Mouse (Mus musculus) ES-Bruce4 (cell line): ENCODE results near the gene Kmt2b. TPM values are rescaled to one million over a fixed set of nuclear protein-coding genes. Genes with fewer than 3 reads are reported as not detected.

Experiments
- H3K27ac ChIP-seq: 2 replicates; pipeline ENCODE4 v1.5.1; 2012; ENCODE audit warnings: low read length, inconsistent platforms; ENCODE audit not compliant: insufficient read depth
- H3K27me3 ChIP-seq: 2 replicates; pipeline ENCODE4 v1.6.1; 2012; ENCODE audit warnings: mild to moderate bottlenecking, low read length, inconsistent platforms; ENCODE audit not compliant: control insufficient read depth, poor library complexity, insufficient read depth, severe bottlenecking
- H3K36me3 ChIP-seq: 2 replicates; pipeline ENCODE4 v1.6.1; 2012; ENCODE audit warnings: inconsistent platforms, mild to moderate bottlenecking, low read length, moderate library complexity; ENCODE audit not compliant: control insufficient read depth, poor library complexity, insufficient read depth, severe bottlenecking
- H3K4me1 ChIP-seq: one replicate; pipeline ENCODE4 v1.8.1; 2011; ENCODE audit warnings: low read length; ENCODE audit not compliant: control insufficient read depth, insufficient read depth
- H3K4me3 ChIP-seq: 2 replicates; pipeline ENCODE4 v1.5.1; 2011; ENCODE audit warnings: low read depth, mild to moderate bottlenecking, low read length
- H3K9ac ChIP-seq: 2 replicates; pipeline ENCODE4 v1.6.1; 2012; ENCODE audit warnings: low read depth, mild to moderate bottlenecking, inconsistent platforms; ENCODE audit not compliant: poor library complexity, severe bottlenecking
- H3K9me3 ChIP-seq: replicated peaks from 2 replicates; pipeline ENCODE4 v1.6.1; 2012; ENCODE audit warnings: mild to moderate bottlenecking, low read length, inconsistent platforms; ENCODE audit not compliant: control insufficient read depth, poor library complexity, insufficient read depth, severe bottlenecking
- CTCF ChIP-seq: IDR thresholded peaks from one replicate; pipeline ENCODE4 v1.8.1; 2011; ENCODE audit warnings: low read depth, low read length
- EP300 ChIP-seq: IDR thresholded peaks from 2 replicates; pipeline ENCODE4 v1.6.1; 2011; ENCODE audit warnings: low read depth, low read length; ENCODE audit not compliant: insufficient read depth
- POLR2A ChIP-seq: IDR thresholded peaks from one replicate; pipeline ENCODE4 v1.8.1; 2011; ENCODE audit warnings: low read length; ENCODE audit not compliant: insufficient read depth
- polyA plus RNA-seq: library from polyadenylated mRNA; stranded (reverse); fragments of >200 nt; gene quantifications from 2 replicates; pipeline ENCODE4 v1.2.4, GENCODE M21; 2011; ENCODE audit warnings: low read depth; ENCODE audit not compliant: missing spikeins, insufficient read depth, insufficient read length

Kmt2b gene
- polyA plus RNA-seq, 1 experiment: 70.2 TPM

DNA sequence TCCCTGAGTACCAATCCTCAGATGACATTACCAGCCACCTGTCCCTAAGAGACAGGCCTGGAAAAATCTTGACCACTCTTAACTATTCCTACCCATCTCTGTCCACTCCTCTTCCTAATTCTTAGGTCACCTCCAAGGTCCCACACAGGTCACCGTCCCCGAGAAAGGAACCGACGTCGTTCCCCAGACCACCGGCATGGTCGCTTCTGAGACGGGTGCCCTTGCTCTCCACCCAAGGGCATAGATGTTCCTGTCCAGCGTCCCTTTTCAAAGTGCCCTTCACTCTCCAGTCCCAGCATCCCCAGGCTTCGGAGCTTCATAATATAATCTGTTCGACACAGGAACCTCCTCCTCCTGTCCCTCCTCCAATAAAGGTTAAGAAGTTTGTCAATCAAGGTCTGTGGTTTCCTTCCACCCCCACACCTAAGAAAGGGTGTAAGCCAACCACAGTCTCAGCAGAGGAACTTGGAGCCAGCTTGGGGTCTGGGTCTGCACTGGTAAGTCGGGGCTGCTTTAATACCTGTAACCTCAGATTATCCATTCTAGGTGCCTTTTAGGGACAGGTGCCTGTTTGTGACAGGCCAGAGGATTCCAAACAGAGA, 23.5 kb downstream of the Kmt2b start, which contains the start of gene Igflr1:
Gene Igflr1, plus strand, starts transcription at position 458 of the 602 bp plus-strand sequence.
- Histone ChIP-seq H3K4me1 (no peaks in the 10 kb centered on the region), H3K36me3 (peaks cover 8% of the 10 kb centered on the region), H3K27me3 (no peaks in the 10 kb centered on the region), H3K9ac (no peak within 1 kb of the TSS), H3K27ac (no peak within 1 kb of the TSS), H3K9me3 (no peaks in the 10 kb centered on the region), H3K4me3 (no peak within 1 kb of the TSS)
- TF ChIP-seq CTCF (no peak), EP300 (no peak), POLR2A (no peak)

DNA sequence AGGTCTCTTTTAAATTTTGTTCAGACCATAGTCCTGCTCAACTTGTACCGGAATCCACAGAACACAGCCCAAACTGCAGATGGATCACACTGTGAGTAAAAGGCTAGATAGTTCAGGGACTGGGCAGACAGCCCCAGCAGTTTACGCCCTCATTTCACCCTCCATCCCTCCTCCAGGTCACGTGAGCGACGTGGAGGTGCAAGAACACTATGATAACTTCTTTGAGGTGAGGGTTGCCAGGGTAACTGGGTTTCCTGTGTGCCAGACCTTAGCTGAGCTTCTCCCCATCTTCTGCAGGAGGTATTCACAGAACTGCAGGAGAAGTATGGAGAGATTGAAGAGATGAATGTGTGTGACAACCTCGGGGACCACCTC, 24.6 kb downstream of the Kmt2b start:
- H3K9me3 ChIP-seq: no peaks in the 10 kb centered on the region
- H3K27ac ChIP-seq: no peak overlapping the region
- H3K4me3 ChIP-seq: peak overlapping the region; percentile 47
- H3K36me3 ChIP-seq: no peaks in the 10 kb centered on the region; the same call in 1 of the 2 replicates
- H3K27me3 ChIP-seq: no peaks in the 10 kb centered on the region
- peak overlapping the region; percentile 93 for H3K9ac ChIP-seq
- no peaks in the 10 kb centered on the region for H3K4me1 ChIP-seq
- TF ChIP-seq CTCF: no peak

DNA sequence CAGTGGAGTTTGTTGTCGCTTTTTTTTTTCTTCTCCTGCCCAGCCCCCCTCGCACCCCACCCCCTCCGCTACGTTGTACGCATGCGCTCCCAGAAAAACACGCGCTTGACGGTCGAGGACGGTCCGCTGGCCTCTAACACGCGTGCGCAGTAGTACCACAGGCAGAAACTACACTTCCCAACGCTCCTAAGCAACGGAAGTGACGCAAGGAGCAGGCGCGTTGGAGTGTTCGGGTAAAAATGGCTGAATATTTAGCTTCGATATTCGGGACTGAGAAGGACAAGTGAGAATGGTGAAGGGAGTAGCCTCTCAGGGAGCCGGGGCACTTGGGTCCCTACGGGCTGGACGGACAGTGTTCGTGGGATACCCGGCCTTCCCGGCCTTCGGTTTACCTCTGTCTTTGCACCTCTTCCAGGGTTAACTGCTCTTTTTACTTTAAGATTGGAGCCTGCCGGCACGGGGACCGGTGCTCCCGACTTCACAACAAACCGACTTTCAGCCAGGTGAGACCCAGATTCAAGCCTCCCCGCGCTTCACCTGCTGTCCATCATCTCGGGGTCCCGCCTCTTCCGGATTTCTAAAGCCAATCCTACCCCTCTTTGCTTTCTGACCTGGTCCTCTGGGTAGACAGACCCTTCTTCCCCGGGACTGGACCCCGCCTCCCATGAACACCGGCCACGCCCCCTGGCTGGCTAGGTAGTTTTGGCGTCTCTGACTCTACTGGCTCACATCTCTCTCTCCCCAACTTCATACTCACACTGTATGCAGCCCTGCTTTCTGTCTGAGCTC, 25.2 kb downstream of the Kmt2b start, which contains the start of the genes U2af1l4, Gm49396 and Psenen:
Gene U2af1l4, plus strand, starts transcription at position 185 of the 789 bp plus-strand sequence.
Gene Gm49396, plus strand, starts transcription at position 228 of the 789 bp plus-strand sequence.
Gene Psenen, minus strand, starts transcription at position 511 of the 789 bp plus-strand sequence.
- H3K4me3 ChIP-seq: peak within 1 kb of the TSS; percentile 99
- peak within 1 kb of the TSS; percentile 74 for H3K27ac ChIP-seq
- H3K36me3 ChIP-seq: no peaks in the 10 kb centered on the region; the same call in 1 of the 2 replicates
- H3K9me3 ChIP-seq: no peaks in the 10 kb centered on the region
- peak within 1 kb of the TSS; percentile 93 for H3K9ac ChIP-seq
- TF ChIP-seq POLR2A: no peak
- no peak for TF ChIP-seq CTCF
- peak; percentile 50; the same call in 1 of the 2 replicates for TF ChIP-seq EP300
- H3K27me3 ChIP-seq: no peaks in the 10 kb centered on the region
- H3K4me1 ChIP-seq: no peaks in the 10 kb centered on the region

DNA sequence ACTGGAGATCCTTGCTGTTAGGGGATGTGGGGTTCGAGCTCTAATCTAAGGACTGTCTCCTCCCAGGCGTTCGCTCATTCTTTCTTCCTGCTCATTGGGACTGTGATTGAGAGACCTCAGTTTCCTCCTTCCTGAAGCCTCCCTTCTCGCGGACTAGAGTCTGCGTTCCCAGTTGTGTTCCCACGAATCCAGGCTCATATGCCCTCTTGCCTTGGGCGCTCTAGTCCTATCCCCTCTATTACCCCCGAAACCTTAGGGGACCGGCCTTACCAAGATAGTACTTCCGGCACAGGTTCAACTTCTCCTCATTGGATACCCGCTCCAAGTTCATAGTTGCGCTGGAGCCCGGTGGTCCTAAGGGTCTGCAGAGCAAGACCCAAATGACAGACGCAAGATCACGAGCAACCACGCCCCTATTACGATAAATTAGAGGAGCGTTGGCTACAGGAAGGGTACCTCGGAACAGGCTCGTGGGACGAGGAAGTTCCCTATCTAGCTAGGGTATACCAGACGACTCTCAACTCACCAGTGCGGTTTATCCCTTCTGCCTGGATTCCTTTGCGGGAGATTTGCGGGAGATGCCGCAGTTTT, 25.9 kb downstream of the Kmt2b start:
- Histone ChIP-seq H3K4me3 (peak overlapping the region; percentile 99), H3K36me3 (no peaks in the 10 kb centered on the region; the same call in 1 of the 2 replicates), H3K27me3 (no peaks in the 10 kb centered on the region), H3K27ac (peak overlapping the region; percentile 25; the same call in 1 of the 2 replicates), H3K9ac (peak overlapping the region; percentile 89), H3K9me3 (no peaks in the 10 kb centered on the region), H3K4me1 (peaks cover 3% of the 10 kb centered on the region)
- no peak for TF ChIP-seq CTCF
- no peak for TF ChIP-seq POLR2A
- no peak for TF ChIP-seq EP300

DNA sequence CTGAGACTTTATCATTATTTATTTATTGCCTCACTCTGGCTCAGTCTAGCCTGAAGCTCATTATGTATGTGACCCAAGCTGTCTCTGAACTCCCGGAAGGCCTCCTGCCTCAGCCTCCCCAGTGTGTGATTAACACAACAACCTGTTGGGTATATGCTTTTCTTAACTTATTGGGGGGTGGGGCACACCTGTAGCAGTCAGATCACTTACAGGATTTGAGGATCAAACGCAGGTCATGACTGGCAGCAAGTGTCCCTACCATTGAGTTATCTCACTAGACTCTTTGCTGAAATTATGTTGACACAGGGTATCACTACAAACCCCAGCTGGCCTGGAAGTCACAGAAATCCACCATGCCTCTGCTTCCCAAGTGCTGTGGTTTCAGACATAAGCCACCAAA, 28.2 kb downstream of the Kmt2b start:
- TF ChIP-seq POLR2A (no peak), EP300 (no peak), CTCF (no peak)
- Histone ChIP-seq H3K9ac (peak overlapping the region; percentile 24; the same call in 1 of the 2 replicates), H3K27me3 (no peaks in the 10 kb centered on the region), H3K36me3 (peaks cover 11% of the 10 kb centered on the region), H3K9me3 (no peaks in the 10 kb centered on the region), H3K4me3 (no peak overlapping the region), H3K27ac (no peak overlapping the region), H3K4me1 (peaks cover 3% of the 10 kb centered on the region)
